Mouse (Mus musculus): ENCODE measurements around the gene Asic2.

DNA sequence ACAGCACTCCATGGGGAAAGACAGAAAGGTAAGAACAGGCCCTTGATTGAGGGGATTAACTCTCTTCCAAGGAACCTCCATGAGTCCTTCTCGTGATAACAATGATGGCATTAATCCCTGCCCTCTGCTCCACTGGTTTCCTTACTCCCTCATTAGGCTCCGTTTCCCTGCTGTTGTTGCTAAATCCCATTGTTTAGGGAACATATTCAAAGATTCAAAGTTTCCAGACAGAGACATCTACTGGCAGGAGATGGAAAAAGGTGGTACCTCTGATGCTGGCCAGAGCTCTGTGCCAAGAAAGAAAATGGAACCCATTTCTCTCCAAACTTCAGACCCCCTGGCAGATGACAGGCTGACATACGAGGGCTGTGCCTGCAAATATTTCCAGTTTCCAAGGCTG, 203.5 kb downstream of the Asic2 start:
- TF ChIP-seq POLR2A (IDR thresholded peaks at IDR 0.05; ENCODE audit: borderline replicate concordance, control insufficient read depth, low read depth, low read length) (no peak), CTCF (IDR thresholded peaks at IDR 0.05; ENCODE audit: control insufficient read depth, insufficient read depth, low read length) (no peak)
